Mouse (Mus musculus): Measurements from ENCODE around the gene Dmgdh. TPM values are rescaled to one million over a fixed set of nuclear protein-coding genes. Genes with fewer than 3 reads are reported as not detected.

Gene Dmgdh
- polyA plus RNA-seq, 1 experiment from 2014 or later = 0.24 TPM

GRCm38 (mm10) chr13:93717113-93717512 lies 42.9 kb downstream of the Dmgdh start:
- Histone ChIP-seq H3K36me3 (ENCODE audit: control insufficient read depth, insufficient read depth, low read length) (no peaks in the 10 kb centered on the region), H3K4me1 (ENCODE audit: control insufficient read depth, insufficient read depth, low read length) (no peaks in the 10 kb centered on the region), H3K4me2 (no peak overlapping the region), H3K4me3 (ENCODE audit: low read depth, low read length) (no peak overlapping the region), H3K9ac (ENCODE audit: low read depth, low read length) (no peak overlapping the region), H3K27me3 (ENCODE audit: control insufficient read depth, insufficient read depth, low read length) (no peaks in the 10 kb centered on the region), H3K27ac (ENCODE audit: low read depth, low read length) (no peak overlapping the region), H3K9me3 (replicated peaks; ENCODE audit: control insufficient read depth, low read length) (no peaks in the 10 kb centered on the region)
- 59% methylated on average over 7 of the region's 7 CpGs for WGBS (ENCODE audit: insufficient replicate concordance)
- no peak for ATAC-seq (replicated peaks; ENCODE audit: insufficient number of reproducible peaks, low FRiP score, low TSS enrichment)

GRCm38 (mm10) chr13:93718948-93719347 lies 44.7 kb downstream of the Dmgdh start:
- no peaks in the 10 kb centered on the region for H3K27me3 ChIP-seq (ENCODE audit: control insufficient read depth, insufficient read depth, low read length)
- H3K36me3 ChIP-seq (ENCODE audit: control insufficient read depth, insufficient read depth, low read length) = no peaks in the 10 kb centered on the region
- H3K4me1 ChIP-seq (ENCODE audit: control insufficient read depth, insufficient read depth, low read length) = no peaks in the 10 kb centered on the region
- no peak overlapping the region for H3K9ac ChIP-seq (ENCODE audit: low read depth, low read length)
- no peak overlapping the region for H3K4me2 ChIP-seq
- H3K27ac ChIP-seq (ENCODE audit: low read depth, low read length) = no peak overlapping the region
- WGBS (ENCODE audit: insufficient replicate concordance) = 3% methylated on average over 7 of the region's 7 CpGs
- no peak for ATAC-seq (replicated peaks; ENCODE audit: insufficient number of reproducible peaks, low FRiP score, low TSS enrichment)
- H3K4me3 ChIP-seq (ENCODE audit: low read depth, low read length) = no peak overlapping the region
- H3K9me3 ChIP-seq (replicated peaks; ENCODE audit: control insufficient read depth, low read length) = no peaks in the 10 kb centered on the region

GRCm38 (mm10) chr13:93721916-93722315 lies 47.7 kb downstream of the Dmgdh start:
- Histone ChIP-seq H3K4me2 (no peak overlapping the region), H3K27ac (ENCODE audit: low read depth, low read length) (no peak overlapping the region), H3K36me3 (ENCODE audit: control insufficient read depth, insufficient read depth, low read length) (no peaks in the 10 kb centered on the region), H3K9ac (ENCODE audit: low read depth, low read length) (no peak overlapping the region), H3K4me1 (ENCODE audit: control insufficient read depth, insufficient read depth, low read length) (no peaks in the 10 kb centered on the region), H3K9me3 (replicated peaks; ENCODE audit: control insufficient read depth, low read length) (no peaks in the 10 kb centered on the region), H3K27me3 (ENCODE audit: control insufficient read depth, insufficient read depth, low read length) (no peaks in the 10 kb centered on the region), H3K4me3 (ENCODE audit: low read depth, low read length) (no peak overlapping the region)
- 73% methylated on average over 4 of the region's 4 CpGs for WGBS (ENCODE audit: insufficient replicate concordance)
- ATAC-seq (replicated peaks; ENCODE audit: insufficient number of reproducible peaks, low FRiP score, low TSS enrichment) = no peak

- Histone ChIP-seq H3K9ac (ENCODE audit: low read depth, low read length) (no peak overlapping the region), H3K9me3 (replicated peaks; ENCODE audit: control insufficient read depth, low read length) (no peaks in the 10 kb centered on the region), H3K36me3 (ENCODE audit: control insufficient read depth, insufficient read depth, low read length) (no peaks in the 10 kb centered on the region), H3K4me1 (ENCODE audit: control insufficient read depth, insufficient read depth, low read length) (no peaks in the 10 kb centered on the region), H3K4me2 (no peak overlapping the region), H3K4me3 (ENCODE audit: low read depth, low read length) (no peak overlapping the region), H3K27me3 (ENCODE audit: control insufficient read depth, insufficient read depth, low read length) (no peaks in the 10 kb centered on the region), H3K27ac (ENCODE audit: low read depth, low read length) (no peak overlapping the region)
- WGBS (ENCODE audit: insufficient replicate concordance) = 80% methylated on average over 3 of the region's 3 CpGs
- ATAC-seq (replicated peaks; ENCODE audit: insufficient number of reproducible peaks, low FRiP score, low TSS enrichment) = no peak
These were observed 49.2 kb downstream of the Dmgdh start for GRCm38 (mm10) chr13:93723455-93723854.

- Histone ChIP-seq H3K4me1 (ENCODE audit: control insufficient read depth, insufficient read depth, low read length) (no peaks in the 10 kb centered on the region), H3K9ac (ENCODE audit: low read depth, low read length) (no peak overlapping the region), H3K9me3 (replicated peaks; ENCODE audit: control insufficient read depth, low read length) (no peaks in the 10 kb centered on the region), H3K4me3 (ENCODE audit: low read depth, low read length) (no peak overlapping the region), H3K36me3 (ENCODE audit: control insufficient read depth, insufficient read depth, low read length) (no peaks in the 10 kb centered on the region), H3K27ac (ENCODE audit: low read depth, low read length) (no peak overlapping the region), H3K4me2 (no peak overlapping the region), H3K27me3 (ENCODE audit: control insufficient read depth, insufficient read depth, low read length) (no peaks in the 10 kb centered on the region)
- WGBS (ENCODE audit: insufficient replicate concordance) = 29% methylated on average over 2 of the region's 2 CpGs
- no peak for ATAC-seq (replicated peaks; ENCODE audit: insufficient number of reproducible peaks, low FRiP score, low TSS enrichment)
These were observed 50.0 kb downstream of the Dmgdh start for GRCm38 (mm10) chr13:93724206-93724605.

- WGBS (ENCODE audit: insufficient replicate concordance) = 74% methylated on average over 5 of the region's 5 CpGs
- no peaks in the 10 kb centered on the region for H3K27me3 ChIP-seq (ENCODE audit: control insufficient read depth, insufficient read depth, low read length)
- ATAC-seq (replicated peaks; ENCODE audit: insufficient number of reproducible peaks, low FRiP score, low TSS enrichment) = no peak
- H3K9me3 ChIP-seq (replicated peaks; ENCODE audit: control insufficient read depth, low read length) = no peaks in the 10 kb centered on the region
- H3K4me1 ChIP-seq (ENCODE audit: control insufficient read depth, insufficient read depth, low read length) = no peaks in the 10 kb centered on the region
- no peaks in the 10 kb centered on the region for H3K36me3 ChIP-seq (ENCODE audit: control insufficient read depth, insufficient read depth, low read length)
- no peak overlapping the region for H3K27ac ChIP-seq (ENCODE audit: low read depth, low read length)
- H3K4me3 ChIP-seq (ENCODE audit: low read depth, low read length) = no peak overlapping the region
- no peak overlapping the region for H3K9ac ChIP-seq (ENCODE audit: low read depth, low read length)
- H3K4me2 ChIP-seq = no peak overlapping the region
These were observed 61.0 kb downstream of the Dmgdh start for GRCm38 (mm10) chr13:93735131-93735636.

GRCm38 (mm10) chr13:93744118-93744517 lies 69.9 kb downstream of the Dmgdh start:
- 43% methylated on average over 8 of the region's 8 CpGs for whole genome bisulfite sequencing (ENCODE audit: insufficient replicate concordance)
- H3K36me3 ChIP-seq (ENCODE audit: control insufficient read depth, insufficient read depth, low read length) = no peaks in the 10 kb centered on the region
- H3K4me2 ChIP-seq = no peak overlapping the region
- H3K9me3 ChIP-seq (replicated peaks; ENCODE audit: control insufficient read depth, low read length) = no peaks in the 10 kb centered on the region
- no peak overlapping the region for H3K4me3 ChIP-seq (ENCODE audit: low read depth, low read length)
- H3K27me3 ChIP-seq (ENCODE audit: control insufficient read depth, insufficient read depth, low read length) = no peaks in the 10 kb centered on the region
- no peak for ATAC-seq (replicated peaks; ENCODE audit: insufficient number of reproducible peaks, low FRiP score, low TSS enrichment)
- H3K9ac ChIP-seq (ENCODE audit: low read depth, low read length) = no peak overlapping the region
- H3K4me1 ChIP-seq (ENCODE audit: control insufficient read depth, insufficient read depth, low read length) = no peaks in the 10 kb centered on the region
- no peak overlapping the region for H3K27ac ChIP-seq (ENCODE audit: low read depth, low read length)

GRCm38 (mm10) chr13:93752597-93753400 lies 78.6 kb downstream of the Dmgdh start:
- Histone ChIP-seq H3K4me1 (ENCODE audit: control insufficient read depth, insufficient read depth, low read length) (no peaks in the 10 kb centered on the region), H3K9me3 (replicated peaks; ENCODE audit: control insufficient read depth, low read length) (no peaks in the 10 kb centered on the region), H3K4me2 (no peak overlapping the region), H3K4me3 (ENCODE audit: low read depth, low read length) (no peak overlapping the region), H3K27me3 (ENCODE audit: control insufficient read depth, insufficient read depth, low read length) (no peaks in the 10 kb centered on the region), H3K27ac (ENCODE audit: low read depth, low read length) (no peak overlapping the region), H3K36me3 (ENCODE audit: control insufficient read depth, insufficient read depth, low read length) (no peaks in the 10 kb centered on the region), H3K9ac (ENCODE audit: low read depth, low read length) (no peak overlapping the region)
- 66% methylated on average over 14 of the region's 14 CpGs for WGBS (ENCODE audit: insufficient replicate concordance)
- ATAC-seq (replicated peaks; ENCODE audit: insufficient number of reproducible peaks, low FRiP score, low TSS enrichment) = no peak

DNA sequence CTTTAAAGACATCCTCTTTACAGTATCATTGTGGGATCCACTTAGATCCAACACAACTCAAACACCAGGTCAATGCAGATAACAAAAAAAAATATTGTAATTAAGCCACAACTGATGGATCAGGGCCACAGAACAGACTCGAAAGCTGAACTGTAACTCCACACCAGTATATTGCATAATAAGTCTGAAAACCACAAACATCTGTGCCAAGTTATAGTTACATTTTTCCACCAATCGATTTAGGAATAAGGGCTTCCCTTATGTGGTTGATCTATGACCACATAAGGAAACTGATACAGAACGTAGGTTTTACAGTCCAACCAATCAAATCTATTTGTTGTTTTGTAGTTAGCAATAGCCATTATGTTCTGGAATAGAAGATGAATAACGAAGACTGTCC lies 80.9 kb downstream of the Dmgdh start:
- H3K4me1 ChIP-seq (ENCODE audit: control insufficient read depth, insufficient read depth, low read length) = no peaks in the 10 kb centered on the region
- H3K36me3 ChIP-seq (ENCODE audit: control insufficient read depth, insufficient read depth, low read length) = no peaks in the 10 kb centered on the region
- WGBS (ENCODE audit: insufficient replicate concordance) = 78% methylated on average over 4 of the region's 4 CpGs
- H3K4me3 ChIP-seq (ENCODE audit: low read depth, low read length) = no peak overlapping the region
- H3K9me3 ChIP-seq (replicated peaks; ENCODE audit: control insufficient read depth, low read length) = no peaks in the 10 kb centered on the region
- no peak overlapping the region for H3K4me2 ChIP-seq
- no peak for ATAC-seq (replicated peaks; ENCODE audit: insufficient number of reproducible peaks, low FRiP score, low TSS enrichment)
- H3K27me3 ChIP-seq (ENCODE audit: control insufficient read depth, insufficient read depth, low read length) = no peaks in the 10 kb centered on the region
- no peak overlapping the region for H3K27ac ChIP-seq (ENCODE audit: low read depth, low read length)
- no peak overlapping the region for H3K9ac ChIP-seq (ENCODE audit: low read depth, low read length)

All from heart, embryonic 11.5 days (tissue).